Mouse (Mus musculus) intestine, embryonic 14.5 days (tissue): ENCODE data around the gene Ugt2b36. TPM values are rescaled to one million over a fixed set of nuclear protein-coding genes. Genes with fewer than 3 reads are reported as not detected.

ENCODE experiments used
- polyA plus RNA-seq: library from polyadenylated mRNA; unstranded; fragments of >200 nt; fragmentation: Nextera tagmentation; extraction: Ambion mirVana; gene quantifications from 2 replicates; pipeline ENCODE4 v1.2.1, GENCODE M21; 2014

Gene Ugt2b36
- polyA plus RNA-seq, 1 experiment from 2014 or later: 5.2 TPM

Other genes starting within 250 kb of the Ugt2b36 start
- gene Ugt2b34, start 185.6 kb downstream of the Ugt2b36 start, polyA plus RNA-seq: 104 and 105 TPM in 2 replicates
- 0.07 TPM in 1 of 2 replicates, not detected in the other for gene Ugt2b1, start 166.0 kb downstream of the Ugt2b36 start, polyA plus RNA-seq
- 2.9 and 3.3 TPM in 2 replicates for gene Ugt2b35, start 91.7 kb downstream of the Ugt2b36 start, polyA plus RNA-seq
- gene Ugt2b5, start 47.8 kb upstream of the Ugt2b36 start, polyA plus RNA-seq: 7.8 and 9.5 TPM in 2 replicates
- not detected in 2 replicates for gene Ugt2b37, start 162.2 kb upstream of the Ugt2b36 start, polyA plus RNA-seq
- gene Ugt2a3, start 244.6 kb upstream of the Ugt2b36 start, polyA plus RNA-seq: 0.60 and 1.1 TPM in 2 replicates